Mouse (Mus musculus) right cerebral cortex, adult 18-20 months (tissue): ENCODE data around the gene Hk2.
A peak's percentile ranks its signal among the peaks of the same experiment; 100 is the strongest.

Source experiments
- DNase-seq: peaks from one replicate; pipeline ENCODE4 v3.0.0; 2022; ENCODE audit warnings: mixed read lengths

The Hk2 gene

GRCm38 (mm10) chr6:82774321-82774764 lies at the start of gene Hk2:
Gene Hk2, minus strand, starts transcription at chr6:82774454.
- peak; percentile 85 for DNase-seq

GRCm38 (mm10) chr6:82821758-82822253 lies 47.6 kb upstream of the Hk2 start:
- DNase-seq: no peak

GRCm38 (mm10) chr6:82820716-82821115 lies 46.5 kb upstream of the Hk2 start:
- no peak for DNase-seq

GRCm38 (mm10) chr6:82814821-82815220 lies 40.6 kb upstream of the Hk2 start:
- DNase-seq: no peak

- no peak for DNase-seq
Measured at GRCm38 (mm10) chr6:82807984-82808700, 33.9 kb upstream of the Hk2 start.

- no peak for DNase-seq
Measured at GRCm38 (mm10) chr6:82806971-82807370, 32.7 kb upstream of the Hk2 start.

- no peak for DNase-seq
Measured at GRCm38 (mm10) chr6:82806503-82806902, 32.2 kb upstream of the Hk2 start.

GRCm38 (mm10) chr6:82805894-82806293 lies 31.6 kb upstream of the Hk2 start:
- no peak for DNase-seq

GRCm38 (mm10) chr6:82804984-82805383 lies 30.7 kb upstream of the Hk2 start:
- DNase-seq: no peak

- no peak for DNase-seq
Measured at GRCm38 (mm10) chr6:82798202-82798737, 24.0 kb upstream of the Hk2 start.

- DNase-seq: no peak
Measured at GRCm38 (mm10) chr6:82797300-82797839, 23.1 kb upstream of the Hk2 start.

- DNase-seq: no peak
Measured at GRCm38 (mm10) chr6:82790864-82791263, 16.6 kb upstream of the Hk2 start.

- no peak for DNase-seq
Measured at GRCm38 (mm10) chr6:82783906-82784305, 9.7 kb upstream of the Hk2 start.

GRCm38 (mm10) chr6:82780802-82781393 lies 6.6 kb upstream of the Hk2 start:
- no peak for DNase-seq

- DNase-seq: no peak
Measured at GRCm38 (mm10) chr6:82780369-82780768, 6.1 kb upstream of the Hk2 start.

- DNase-seq: no peak
Measured at GRCm38 (mm10) chr6:82777124-82777654, 2.9 kb upstream of the Hk2 start.

GRCm38 (mm10) chr6:82775386-82775785 lies 1.1 kb upstream of the Hk2 start:
- no peak for DNase-seq

- peak; percentile 11 for DNase-seq
Measured at GRCm38 (mm10) chr6:82773261-82774131, 758 bp downstream of the Hk2 start.

- no peak for DNase-seq
Measured at GRCm38 (mm10) chr6:82772451-82773101, 1.7 kb downstream of the Hk2 start.

- DNase-seq: no peak
Measured at GRCm38 (mm10) chr6:82771981-82772409, 2.3 kb downstream of the Hk2 start.

GRCm38 (mm10) chr6:82771059-82771458 lies 3.2 kb downstream of the Hk2 start:
- DNase-seq: no peak

GRCm38 (mm10) chr6:82770286-82770685 lies 4.0 kb downstream of the Hk2 start:
- DNase-seq: no peak
